Mouse (Mus musculus) kidney, adult 8-10 months (tissue): ENCODE measurements around the gene Aloxe3.

Source experiments
- DNase-seq, 2 experiments: peaks; one replicate each; pipeline ENCODE4 v3.0.0; 2022

Aloxe3 gene

GRCm38 (mm10) chr11:69185031-69185430 is 59.3 kb downstream of the Aloxe3 start:
- DNase-seq: no peak

- DNase-seq: no peak
These were observed 60.2 kb downstream of the Aloxe3 start for GRCm38 (mm10) chr11:69185936-69186335.

- peak in 1 of 2 experiments; percentile 15 for DNase-seq
These were observed 67.1 kb downstream of the Aloxe3 start for GRCm38 (mm10) chr11:69192840-69193239.

- no peak for DNase-seq
These were observed 71.1 kb downstream of the Aloxe3 start for GRCm38 (mm10) chr11:69196766-69197165.

GRCm38 (mm10) chr11:69197194-69197593 is 71.5 kb downstream of the Aloxe3 start:
- no peak for DNase-seq

- DNase-seq: no peak
These were observed 72.0 kb downstream of the Aloxe3 start, which contains the start of gene Alox8 for GRCm38 (mm10) chr11:69197743-69198142. TSS of gene Alox8 (minus strand) at chr11:69197843.
